Mouse (Mus musculus) neural tube, embryonic 11.5 days (tissue): ENCODE measurements at regions not wholly inside any gene's neighbourhood (a gene's known extent, or its start where the extent isn't known, plus 50 kb on each side); places are given as distances from the start of the nearest gene placed in this dataset.
A peak's percentile ranks its signal among the peaks of the same experiment; 100 is the strongest.

Experiments used
- ATAC-seq: fragments of 200-750 bp; cut with Nextera tagmentation; 2 replicates; pipeline ENCODE4 v1.8.0; 2017; ENCODE audit warnings: moderate number of reproducible peaks, mild to moderate bottlenecking, moderate TSS enrichment, moderate library complexity; ENCODE audit not compliant: insufficient read depth, low FRiP score, low TSS enrichment
- DNase-seq: peaks from one replicate; pipeline ENCODE4 v3.0.0-alpha.2; 2015; ENCODE audit warnings: low spot score
- H3K27ac ChIP-seq: fragments of 300-500 bp; sonication (generic); 2 replicates; pipeline ENCODE4 v1.5.1; 2014; ENCODE audit warnings: low read depth, mild to moderate bottlenecking, low read length
- H3K27me3 ChIP-seq: fragments of 300-500 bp; sonication (generic); 2 replicates; pipeline ENCODE4 v1.6.1; 2014; ENCODE audit warnings: mild to moderate bottlenecking, low read length, mixed read lengths; ENCODE audit not compliant: control insufficient read depth, insufficient read depth
- H3K36me3 ChIP-seq: fragments of 300-500 bp; sonication (generic); 2 replicates; pipeline ENCODE4 v1.6.1; 2014; ENCODE audit warnings: mild to moderate bottlenecking, low read length, moderate library complexity, mixed read lengths; ENCODE audit not compliant: control insufficient read depth, insufficient read depth
- H3K4me1 ChIP-seq: fragments of 300-500 bp; sonication (generic); 2 replicates; pipeline ENCODE4 v1.6.1; 2014; ENCODE audit warnings: low read length, mixed read lengths; ENCODE audit not compliant: control insufficient read depth, insufficient read depth
- H3K4me2 ChIP-seq: fragments of 300-500 bp; sonication (generic); 2 replicates; pipeline ENCODE4 v1.6.1; 2014; ENCODE audit warnings: low read depth, mild to moderate bottlenecking, moderate library complexity
- H3K4me3 ChIP-seq: fragments of 300-500 bp; sonication (generic); 2 replicates; pipeline ENCODE4 v1.5.1; 2014; ENCODE audit warnings: low read depth, low read length
- H3K9ac ChIP-seq: fragments of 300-500 bp; sonication (generic); 2 replicates; pipeline ENCODE4 v1.6.1; 2014; ENCODE audit warnings: mild to moderate bottlenecking, low read length
- H3K9me3 ChIP-seq: fragments of 300-500 bp; sonication (generic); 2 replicates; pipeline ENCODE4 v1.6.1; 2016; ENCODE audit warnings: low read length; ENCODE audit not compliant: control insufficient read depth
- WGBS: fragments of 180-500 bp; shearing (Covaris S2); extraction: QIAGEN DNeasy Blood & Tissue Kit; methylation state at CpG from one replicate; pipeline ENCODE4 v1.1.7; 2014; 5-methylcytosine and 5-hydroxymethylcytosine counted together

GRCm38 (mm10) chr2:71651662-71652061 is 93.8 kb upstream of the Itga6 start:
- DNase-seq (no peak), ATAC-seq (no peak)
- no peak overlapping the region for H3K27ac ChIP-seq
- 8% methylated on average over 2 of the region's 2 CpGs for WGBS
- peaks cover 11% of the 10 kb centered on the region for H3K4me1 ChIP-seq
- H3K9ac ChIP-seq: no peak overlapping the region
- H3K4me2 ChIP-seq: no peak overlapping the region
- no peaks in the 10 kb centered on the region for H3K27me3 ChIP-seq
- H3K36me3 ChIP-seq: no peaks in the 10 kb centered on the region
- no peak overlapping the region for H3K4me3 ChIP-seq
- H3K9me3 ChIP-seq: no peaks in the 10 kb centered on the region

- Histone ChIP-seq H3K27me3 (no peaks in the 10 kb centered on the region), H3K4me3 (no peak overlapping the region), H3K9me3 (no peaks in the 10 kb centered on the region), H3K4me2 (no peak overlapping the region), H3K9ac (no peak overlapping the region), H3K27ac (no peak overlapping the region), H3K4me1 (peaks cover 11% of the 10 kb centered on the region), H3K36me3 (no peaks in the 10 kb centered on the region)
- 18% methylated on average over 9 of the region's 9 CpGs for WGBS
- DNase-seq (peak; percentile 64), ATAC-seq (no peak)
These were observed 93.1 kb upstream of the Itga6 start for GRCm38 (mm10) chr2:71652261-71652801.

DNA sequence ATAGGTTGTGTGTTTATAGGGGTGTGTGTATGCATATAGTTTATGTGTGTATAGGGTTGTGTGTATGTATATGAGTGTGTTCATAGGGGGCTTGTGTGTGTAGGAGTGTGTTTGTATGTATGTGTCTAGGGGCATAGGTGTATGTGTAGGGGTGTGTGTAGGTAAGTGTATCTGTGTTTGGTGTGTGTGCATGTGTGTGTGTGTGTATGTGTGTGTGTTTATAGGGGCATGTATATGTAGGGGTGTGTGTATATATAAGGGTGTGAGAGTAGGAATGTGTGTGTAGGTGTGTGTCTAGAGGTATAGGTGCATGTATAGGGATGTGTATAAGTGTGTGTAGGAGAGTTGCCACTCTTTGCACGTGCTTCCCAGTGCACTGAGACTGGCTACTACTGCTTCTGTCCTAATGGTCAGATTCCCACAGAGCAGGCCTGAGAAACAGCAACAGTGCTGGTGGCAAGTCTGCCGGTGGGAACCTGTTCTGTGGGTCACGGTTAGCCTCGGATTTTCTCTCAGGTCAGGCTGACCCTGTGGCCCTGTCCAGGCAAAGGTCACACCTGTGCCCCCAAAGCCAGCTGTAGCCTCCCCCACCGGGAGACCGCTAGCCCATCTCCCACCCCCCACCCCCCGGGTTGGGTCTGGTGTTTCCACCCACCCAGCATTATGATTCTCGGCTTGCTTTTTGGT is 90.5 kb upstream of the Itga6 start:
- no peak overlapping the region for H3K4me2 ChIP-seq
- no peaks in the 10 kb centered on the region for H3K36me3 ChIP-seq
- H3K27me3 ChIP-seq: no peaks in the 10 kb centered on the region
- ATAC-seq (0 out of 2 replicates have a peak, but pooled peaks have one; percentile 21), DNase-seq (no peak)
- no peak overlapping the region for H3K4me3 ChIP-seq
- no peak overlapping the region; the same call in 1 of the 2 replicates for H3K9ac ChIP-seq
- H3K27ac ChIP-seq: no peak overlapping the region
- WGBS: 13% methylated on average over 8 of the region's 8 CpGs
- peaks cover 11% of the 10 kb centered on the region for H3K4me1 ChIP-seq
- no peaks in the 10 kb centered on the region for H3K9me3 ChIP-seq

- Histone ChIP-seq H3K36me3 (no peaks in the 10 kb centered on the region), H3K4me1 (peaks cover 11% of the 10 kb centered on the region), H3K27me3 (no peaks in the 10 kb centered on the region), H3K27ac (peak overlapping the region; percentile 78), H3K9ac (peak overlapping the region; percentile 55), H3K9me3 (no peaks in the 10 kb centered on the region), H3K4me2 (peak overlapping the region; percentile 46), H3K4me3 (peak overlapping the region; percentile 20)
- 2% methylated on average over 19 of the region's 19 CpGs for WGBS
- ATAC-seq (peak; percentile 82), DNase-seq (peak; percentile 88)
These were observed 89.7 kb upstream of the Itga6 start for GRCm38 (mm10) chr2:71655504-71656390.

- H3K9ac ChIP-seq: no peak overlapping the region
- no peaks in the 10 kb centered on the region for H3K9me3 ChIP-seq
- H3K27ac ChIP-seq: no peak overlapping the region
- no peak overlapping the region for H3K4me3 ChIP-seq
- DNase-seq (no peak), ATAC-seq (no peak)
- H3K4me2 ChIP-seq: no peak overlapping the region
- H3K4me1 ChIP-seq: peaks cover 11% of the 10 kb centered on the region
- 56% methylated on average over 8 of the region's 8 CpGs for WGBS
- H3K27me3 ChIP-seq: no peaks in the 10 kb centered on the region
- H3K36me3 ChIP-seq: no peaks in the 10 kb centered on the region
These were observed 88.7 kb upstream of the Itga6 start for GRCm38 (mm10) chr2:71656611-71657244.

DNA sequence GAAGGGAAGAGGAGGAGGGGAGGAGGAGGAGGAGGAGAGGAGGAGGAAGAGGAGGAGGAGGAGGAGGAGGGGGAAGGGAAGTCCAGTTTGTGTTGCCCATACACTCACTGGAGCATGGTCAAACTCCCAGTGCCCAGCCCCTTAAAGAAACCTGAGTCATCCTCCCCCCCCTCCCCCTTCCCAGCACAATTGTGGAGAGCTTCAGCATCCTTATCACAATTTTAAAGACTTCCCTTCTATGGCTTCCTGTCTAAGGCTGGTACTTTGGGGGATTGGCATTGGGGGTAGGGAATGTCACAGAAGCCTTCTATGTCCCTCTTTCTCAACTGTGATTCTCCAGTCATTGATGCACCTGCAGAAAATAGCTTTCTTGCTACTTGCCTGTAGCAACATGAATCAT is 84.0 kb upstream of the Itga6 start:
- DNase-seq (no peak), ATAC-seq (no peak)
- Histone ChIP-seq H3K36me3 (no peaks in the 10 kb centered on the region), H3K4me2 (no peak overlapping the region), H3K27ac (no peak overlapping the region), H3K27me3 (no peaks in the 10 kb centered on the region), H3K9me3 (no peaks in the 10 kb centered on the region), H3K4me3 (no peak overlapping the region), H3K4me1 (no peaks in the 10 kb centered on the region), H3K9ac (no peak overlapping the region)

DNA sequence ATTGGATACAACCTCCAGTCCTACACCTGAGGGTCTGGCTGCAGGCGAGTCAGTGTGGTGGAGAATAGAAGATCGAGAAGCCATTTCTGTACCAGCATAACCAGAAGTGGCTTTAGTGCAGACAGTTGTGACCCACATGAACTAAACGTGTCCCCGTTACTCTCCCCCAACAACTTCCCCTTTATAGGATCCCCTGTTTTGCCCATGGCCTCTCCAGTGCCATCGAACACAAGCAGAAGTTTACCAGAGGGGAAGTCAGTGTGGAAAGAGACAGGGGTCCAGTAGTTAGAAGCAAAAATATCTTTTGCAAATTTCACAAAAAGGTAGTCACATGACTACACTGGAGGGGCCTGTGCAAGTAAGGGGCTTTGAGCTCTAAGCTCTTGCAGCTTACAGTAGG is 83.4 kb upstream of the Itga6 start:
- H3K4me3 ChIP-seq: no peak overlapping the region
- no peak for ATAC-seq
- no peak overlapping the region for H3K27ac ChIP-seq

DNA sequence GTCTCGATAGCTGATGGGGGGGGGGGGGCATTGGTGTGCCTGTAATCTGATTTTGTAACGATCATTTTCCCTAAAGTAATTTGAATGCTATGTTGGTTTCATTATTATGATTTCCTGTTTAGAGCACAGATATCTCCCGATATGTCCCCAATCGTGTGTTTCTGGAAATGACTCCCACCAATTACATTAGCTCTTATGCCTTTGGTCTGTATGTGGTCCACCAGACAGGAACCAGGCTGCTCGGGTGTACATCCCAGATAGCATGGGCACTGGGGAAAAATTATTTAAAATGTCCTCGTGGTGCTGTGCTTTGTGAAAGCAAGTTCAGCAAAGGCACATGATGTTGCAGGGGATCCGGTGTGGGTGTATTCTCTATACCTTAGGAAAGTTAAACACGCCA is 82.0 kb upstream of the Itga6 start:
- no peaks in the 10 kb centered on the region for H3K9me3 ChIP-seq
- no peaks in the 10 kb centered on the region for H3K27me3 ChIP-seq
- no peak overlapping the region for H3K4me3 ChIP-seq
- H3K4me2 ChIP-seq: no peak overlapping the region
- 89% methylated on average over 8 of the region's 8 CpGs for WGBS
- no peak for DNase-seq
- no peak overlapping the region for H3K27ac ChIP-seq
- no peaks in the 10 kb centered on the region for H3K4me1 ChIP-seq
- H3K9ac ChIP-seq: no peak overlapping the region
- H3K36me3 ChIP-seq: no peaks in the 10 kb centered on the region
- no peak for ATAC-seq

More for the DNA sequence above, 83.4 kb upstream of the Itga6 start:
- Histone ChIP-seq H3K9ac (no peak overlapping the region), H3K36me3 (no peaks in the 10 kb centered on the region), H3K4me1 (no peaks in the 10 kb centered on the region), H3K9me3 (no peaks in the 10 kb centered on the region), H3K27me3 (no peaks in the 10 kb centered on the region), H3K4me2 (no peak overlapping the region)
- WGBS: 95% methylated on average over 5 of the region's 5 CpGs
- no peak for DNase-seq
